ENCODE assay signal across 8 mouse cellular contexts in the genomic region with DNA sequence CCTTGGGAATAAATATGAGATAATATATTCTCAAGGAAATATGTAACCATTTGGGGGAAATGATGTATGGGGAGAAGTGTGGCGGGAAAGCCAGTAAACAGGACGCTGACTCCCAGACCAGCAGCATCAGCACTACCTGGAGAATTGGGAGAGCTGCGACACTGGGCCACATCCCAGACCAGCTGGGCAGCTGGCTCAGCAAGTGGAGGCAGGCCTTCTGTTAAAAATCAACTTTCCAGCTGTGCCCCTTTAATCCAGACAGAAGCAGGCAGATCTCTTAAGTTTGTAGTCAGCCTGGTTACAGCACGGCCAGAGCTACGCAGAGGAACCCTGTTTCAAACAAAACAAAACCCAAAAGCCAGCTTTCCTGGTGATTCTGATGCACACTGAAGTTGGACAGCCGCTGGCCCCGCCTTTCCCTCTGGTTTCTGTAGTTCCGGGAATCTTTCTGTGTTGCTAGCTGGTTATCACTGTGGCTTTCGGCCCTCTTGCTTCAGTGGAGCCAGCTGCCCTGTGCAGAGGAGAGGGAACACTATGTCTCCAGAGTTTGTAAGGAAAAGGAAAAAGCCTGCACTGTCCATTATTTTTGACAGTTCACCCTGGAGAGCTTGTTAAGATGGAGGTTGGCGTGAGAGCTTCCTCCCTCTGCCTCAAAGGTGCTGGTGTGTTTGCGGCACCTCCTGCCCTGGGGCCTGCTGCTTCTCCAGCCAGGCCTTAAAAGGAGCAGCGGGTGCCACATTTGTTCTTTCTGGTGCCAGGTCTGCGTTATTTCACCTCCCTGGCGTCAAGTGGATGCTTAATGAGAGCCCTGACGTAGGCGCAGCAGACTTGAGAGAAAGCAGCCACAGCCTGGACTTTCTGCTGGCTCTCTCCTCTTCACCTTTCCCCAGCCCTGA. TPM values are rescaled to one million over a fixed set of nuclear protein-coding genes. Genes with fewer than 3 reads are reported as not detected.
DNase-seq lines count a peak whose midpoint lies in the region; ATAC-seq lines count a peak whose summit lies in the region.
"Had no signal": no experiment of that assay in that cellular context is flagged by ENCODE, and none has a peak within 500 bp of the region (broad histone marks: within the 10 kb centered on the region; RNA-seq: fewer than 3 reads in every experiment).

No protein-coding gene starts in this region.

- peak overlapping the region; percentile 83 for H3K27ac ChIP-seq in heart, embryonic 10.5 days
- peak overlapping the region; percentile 21; the same call in 1 of the 2 replicates for H3K27ac ChIP-seq in limb, embryonic 10.5 days
- peak overlapping the region; percentile 65 for H3K27ac ChIP-seq in stomach, embryonic 15.5 days

- 43% methylated on average over 16 of the region's 16 CpGs for WGBS in heart, embryonic 10.5 days
- 63% methylated on average over 16 of the region's 16 CpGs for WGBS in limb, embryonic 10.5 days
- 54% methylated on average over 16 of the region's 16 CpGs for WGBS in stomach, embryonic 15.5 days

- H3K27me3 ChIP-seq in megakaryocyte, embryonic 14.5 days (replicated peaks): no peaks in the 10 kb centered on the region
- peaks cover 14% of the 10 kb centered on the region; the same call in 1 of the 2 replicates for H3K27me3 ChIP-seq in heart, embryonic 10.5 days (ENCODE audit: insufficient read depth, poor library complexity, severe bottlenecking)
- H3K27me3 ChIP-seq in limb, embryonic 10.5 days (ENCODE audit: low read depth, poor library complexity, severe bottlenecking): peaks cover 29% of the 10 kb centered on the region
- no peaks in the 10 kb centered on the region for H3K27me3 ChIP-seq in stomach, embryonic 15.5 days (replicated peaks)

- H3K4me3 ChIP-seq in megakaryocyte, embryonic 14.5 days (replicated peaks): peak overlapping the region; percentile 86
- peak overlapping the region; percentile 16; the same call in 1 of the 2 replicates for H3K4me3 ChIP-seq in heart, embryonic 10.5 days
- no peak overlapping the region for H3K4me3 ChIP-seq in limb, embryonic 10.5 days
- H3K4me3 ChIP-seq in stomach, embryonic 15.5 days (replicated peaks): no peak overlapping the region

- H3K4me1 ChIP-seq in megakaryocyte, embryonic 14.5 days: peaks cover 84% of the 10 kb centered on the region
- peaks cover 58% of the 10 kb centered on the region for H3K4me1 ChIP-seq in heart, embryonic 10.5 days
- peaks cover 38% of the 10 kb centered on the region for H3K4me1 ChIP-seq in limb, embryonic 10.5 days
- 0 out of 2 replicates have a peak, but pooled peaks cover 8% of the 10 kb centered on the region for H3K4me1 ChIP-seq in stomach, embryonic 15.5 days

- H3K9me3 ChIP-seq in megakaryocyte, embryonic 14.5 days: no peaks in the 10 kb centered on the region
- no peaks in the 10 kb centered on the region for H3K9me3 ChIP-seq in heart, embryonic 10.5 days
- no peaks in the 10 kb centered on the region for H3K9me3 ChIP-seq in limb, embryonic 10.5 days (replicated peaks)
- no peaks in the 10 kb centered on the region for H3K9me3 ChIP-seq in stomach, embryonic 15.5 days

- peak; percentile 72 for DNase-seq in heart, embryonic 10.5 days (ENCODE audit: low spot score)
- DNase-seq in limb, embryonic 10.5 days (ENCODE audit: low spot score): no peak
- DNase-seq in spleen, postnatal 36 days (ENCODE audit: low spot score in 2 of 2): no peak
- DNase-seq in right cerebral cortex, postnatal 10 days (ENCODE audit: low spot score in 2 of 2): no peak

- H3K4me2 ChIP-seq in stomach, embryonic 15.5 days: no peak overlapping the region

- H3K9ac ChIP-seq in stomach, embryonic 15.5 days: no peak overlapping the region

- no peak for ATAC-seq in megakaryocyte, adult 5-6 weeks (ENCODE audit: poor library complexity, severe bottlenecking)
- ATAC-seq in stomach, embryonic 15.5 days (ENCODE audit: insufficient read depth, low FRiP score, low read depth): no peak

- peaks cover 85% of the 10 kb centered on the region for H3K36me3 ChIP-seq in megakaryocyte, embryonic 14.5 days (replicated peaks; ENCODE audit: low read length)
- peaks cover 10% of the 10 kb centered on the region; the same call in 1 of the 2 replicates for H3K36me3 ChIP-seq in heart, embryonic 10.5 days
- H3K36me3 ChIP-seq in limb, embryonic 10.5 days: 0 out of 2 replicates have a peak, but pooled peaks cover 4% of the 10 kb centered on the region
- no peaks in the 10 kb centered on the region for H3K36me3 ChIP-seq in stomach, embryonic 15.5 days

RNA-seq across cellular contexts. Expression of gene Inafm2, which starts 6.6 kb away (rescaled TPM):
- 374 and 820 TPM in 2 replicates for polyA plus RNA-seq in megakaryocyte, embryonic 14.5 days (2012; ENCODE audit: insufficient read depth, low replicate concordance)
- 12.0 and 15.3 TPM in 2 replicates for total RNA-seq in megakaryocyte, adult 5-6 weeks (2015)
- total RNA-seq in megakaryocyte, adult 5-6 weeks (2017): 10.6 and 11.2 TPM in 2 replicates
- 22.6 and 34.8 TPM in 2 replicates for polyA plus RNA-seq in heart, embryonic 10.5 days (2016; fragmentation: Nextera tagmentation; extraction: Ambion mirVana)
- 16.1 and 16.3 TPM in 2 replicates for polyA plus RNA-seq in limb, embryonic 10.5 days (2016; fragmentation: Nextera tagmentation; extraction: Ambion mirVana)
- 22.6 and 23.1 TPM in 2 replicates for polyA plus RNA-seq in stomach, embryonic 15.5 days (2015; fragmentation: Nextera tagmentation; extraction: Ambion mirVana)

RNA-seq across cellular contexts. Expression of gene Ccdc9b, which starts 10.3 kb away (rescaled TPM):
- polyA plus RNA-seq in megakaryocyte, embryonic 14.5 days (2012; ENCODE audit: insufficient read depth, low replicate concordance): 0.57 TPM in 1 of 2 replicates, not detected in the other
- 0.16 TPM in 1 of 2 replicates, not detected in the other for total RNA-seq in megakaryocyte, adult 5-6 weeks (2015)
- total RNA-seq in megakaryocyte, adult 5-6 weeks (2017): 0.44 and 0.53 TPM in 2 replicates
- polyA plus RNA-seq in heart, embryonic 10.5 days (2016; fragmentation: Nextera tagmentation; extraction: Ambion mirVana): 0.94 and 1.8 TPM in 2 replicates
- 0.05 and 0.08 TPM in 2 replicates for polyA plus RNA-seq in limb, embryonic 10.5 days (2016; fragmentation: Nextera tagmentation; extraction: Ambion mirVana)
- 1.4 and 1.5 TPM in 2 replicates for polyA plus RNA-seq in stomach, embryonic 15.5 days (2015; fragmentation: Nextera tagmentation; extraction: Ambion mirVana)

RNA-seq across cellular contexts. Expression of gene Phgr1, which starts 20.4 kb away (rescaled TPM):
- 17.2 and 54.9 TPM in 2 replicates for polyA plus RNA-seq in megakaryocyte, embryonic 14.5 days (2012; ENCODE audit: insufficient read depth, low replicate concordance)
- not detected in 2 replicates for total RNA-seq in megakaryocyte, adult 5-6 weeks (2015)
- total RNA-seq in megakaryocyte, adult 5-6 weeks (2017): not detected in 2 replicates
- polyA plus RNA-seq in heart, embryonic 10.5 days (2016; fragmentation: Nextera tagmentation; extraction: Ambion mirVana): not detected in 2 replicates
- polyA plus RNA-seq in limb, embryonic 10.5 days (2016; fragmentation: Nextera tagmentation; extraction: Ambion mirVana): not detected in 2 replicates
- 28.1 and 31.4 TPM in 2 replicates for polyA plus RNA-seq in stomach, embryonic 15.5 days (2015; fragmentation: Nextera tagmentation; extraction: Ambion mirVana)
- total RNA-seq: granulocyte monocyte progenitor cell, adult 5-6 weeks had no signal

RNA-seq across cellular contexts. Expression of gene Plcb2, which starts 23.9 kb away (rescaled TPM):
- 14.4 and 25.8 TPM in 2 replicates for polyA plus RNA-seq in megakaryocyte, embryonic 14.5 days (2012; ENCODE audit: insufficient read depth, low replicate concordance)
- total RNA-seq in megakaryocyte, adult 5-6 weeks (2015): 48.2 and 48.4 TPM in 2 replicates
- total RNA-seq in megakaryocyte, adult 5-6 weeks (2017): 38.1 and 46.9 TPM in 2 replicates
- polyA plus RNA-seq in heart, embryonic 10.5 days (2016; fragmentation: Nextera tagmentation; extraction: Ambion mirVana): 1.4 and 1.6 TPM in 2 replicates
- 0.28 and 0.36 TPM in 2 replicates for polyA plus RNA-seq in limb, embryonic 10.5 days (2016; fragmentation: Nextera tagmentation; extraction: Ambion mirVana)
- 1.5 and 1.8 TPM in 2 replicates for polyA plus RNA-seq in stomach, embryonic 15.5 days (2015; fragmentation: Nextera tagmentation; extraction: Ambion mirVana)

RNA-seq across cellular contexts. Expression of gene Disp2, which starts 27.4 kb away (rescaled TPM):
- 0.06 TPM in 1 of 2 replicates, not detected in the other for polyA plus RNA-seq in megakaryocyte, embryonic 14.5 days (2012; ENCODE audit: insufficient read depth, low replicate concordance)
- total RNA-seq in megakaryocyte, adult 5-6 weeks (2015): 0.02 TPM in 1 of 2 replicates, not detected in the other
- not detected in 2 replicates for total RNA-seq in megakaryocyte, adult 5-6 weeks (2017)
- polyA plus RNA-seq in heart, embryonic 10.5 days (2016; fragmentation: Nextera tagmentation; extraction: Ambion mirVana): 0.20 and 0.23 TPM in 2 replicates
- polyA plus RNA-seq in limb, embryonic 10.5 days (2016; fragmentation: Nextera tagmentation; extraction: Ambion mirVana): 0.04 and 0.11 TPM in 2 replicates
- 2.8 and 3.3 TPM in 2 replicates for polyA plus RNA-seq in stomach, embryonic 15.5 days (2015; fragmentation: Nextera tagmentation; extraction: Ambion mirVana)
- total RNA-seq: granulocyte monocyte progenitor cell, adult 5-6 weeks had no signal

Comparison
In these comparisons a context has a peak if more than half of its experiments do, and no peak if none do; other contexts are left out.
1. H3K4me3 ChIP-seq: peak in megakaryocyte, embryonic 14.5 days (single experiment) and heart, embryonic 10.5 days (single experiment); none in limb, embryonic 10.5 days (single experiment) and stomach, embryonic 15.5 days (single experiment).
2. H3K27ac ChIP-seq: peak in every context shown above with its lines; median percentile 83 in heart, embryonic 10.5 days; 65 in stomach, embryonic 15.5 days; 21 in limb, embryonic 10.5 days.
3. RNA of gene Inafm2, which starts 6.6 kb away (polyA plus RNA-seq): 374 to 820 TPM in megakaryocyte, embryonic 14.5 days; 22.6 to 23.1 TPM in stomach, embryonic 15.5 days, 22.6 to 34.8 TPM in heart, embryonic 10.5 days and 16.1 to 16.3 TPM in limb, embryonic 10.5 days; every median in the first group is over 10 times any median in the second.
4. RNA of gene Phgr1, which starts 20.4 kb away (polyA plus RNA-seq): 28.1 to 31.4 TPM in stomach, embryonic 15.5 days and 17.2 to 54.9 TPM in megakaryocyte, embryonic 14.5 days; not detected in heart, embryonic 10.5 days and not detected in limb, embryonic 10.5 days; every median in the first group is over 10 times any median in the second.